Mouse (Mus musculus) right cerebral cortex, adult 2 months (tissue): Measurements from ENCODE around the gene Tnfrsf22.
"Not testable (repeated sequence)": the region's sequence is repeated elsewhere in the genome, so short reads cannot be mapped to it uniquely, and the experiment has no call there.

Source experiments
- DNase-seq, 2 experiments: peaks; one replicate each; pipeline ENCODE4 v3.0.0; 2021 to 2022; ENCODE audit warnings: low spot score in 2 of 2

Gene Tnfrsf22

GRCm38 (mm10) chr7:143649034-143649768 is at the start of gene Tnfrsf22:
Gene Tnfrsf22, minus strand, starts transcription at chr7:143649661.
- peak; percentile 75 to 78 for DNase-seq

GRCm38 (mm10) chr7:143696140-143696539 is 46.7 kb upstream of the Tnfrsf22 start:
- peak in 1 of 2 experiments; percentile 25 for DNase-seq

- DNase-seq, result no peak
Measured at GRCm38 (mm10) chr7:143694550-143694949, 45.1 kb upstream of the Tnfrsf22 start.

GRCm38 (mm10) chr7:143692746-143693510 is 43.5 kb upstream of the Tnfrsf22 start:
- no peak for DNase-seq

- no peak for DNase-seq
Measured at GRCm38 (mm10) chr7:143691909-143692308, 42.4 kb upstream of the Tnfrsf22 start.

GRCm38 (mm10) chr7:143691181-143691580 is 41.7 kb upstream of the Tnfrsf22 start:
- DNase-seq, result no peak

- no peak for DNase-seq
Measured at GRCm38 (mm10) chr7:143689946-143690345, 40.5 kb upstream of the Tnfrsf22 start.

GRCm38 (mm10) chr7:143689481-143689880 is 40.0 kb upstream of the Tnfrsf22 start:
- no peak for DNase-seq

GRCm38 (mm10) chr7:143686676-143687075 is 37.2 kb upstream of the Tnfrsf22 start:
- DNase-seq, result not testable (repeated sequence)

- not testable (repeated sequence) for DNase-seq
Measured at GRCm38 (mm10) chr7:143686191-143686590, 36.7 kb upstream of the Tnfrsf22 start.

GRCm38 (mm10) chr7:143685359-143686067 is 36.1 kb upstream of the Tnfrsf22 start, which contains the start of gene Tnfrsf23:
Gene Tnfrsf23, minus strand, starts transcription at chr7:143685872.
- peak; percentile 80 to 83 for DNase-seq

- DNase-seq, result not testable (repeated sequence)
Measured at GRCm38 (mm10) chr7:143684569-143684968, 35.1 kb upstream of the Tnfrsf22 start.

- no peak for DNase-seq
Measured at GRCm38 (mm10) chr7:143681566-143681965, 32.1 kb upstream of the Tnfrsf22 start.

- not testable (repeated sequence) for DNase-seq
Measured at GRCm38 (mm10) chr7:143680836-143681235, 31.4 kb upstream of the Tnfrsf22 start.

GRCm38 (mm10) chr7:143679650-143680049 is 30.2 kb upstream of the Tnfrsf22 start:
- not testable (repeated sequence) for DNase-seq

GRCm38 (mm10) chr7:143666427-143667311 is 17.2 kb upstream of the Tnfrsf22 start:
- no peak for DNase-seq

- no peak for DNase-seq
Measured at GRCm38 (mm10) chr7:143663470-143663869, 14.0 kb upstream of the Tnfrsf22 start.

- no peak for DNase-seq
Measured at GRCm38 (mm10) chr7:143660797-143661196, 11.3 kb upstream of the Tnfrsf22 start.

GRCm38 (mm10) chr7:143649769-143650346 is 397 bp upstream of the Tnfrsf22 start:
- DNase-seq, result not testable (repeated sequence)

GRCm38 (mm10) chr7:143643949-143644348 is 5.5 kb downstream of the Tnfrsf22 start:
- not testable (repeated sequence) for DNase-seq

- no peak for DNase-seq
Measured at GRCm38 (mm10) chr7:143636674-143637073, 12.8 kb downstream of the Tnfrsf22 start.
